Mouse (Mus musculus) bone marrow, adult 2 months (tissue): ENCODE measurements around the gene Phf23.

Source experiments
- CTCF ChIP-seq: fragments of 200-500 bp; IDR thresholded peaks from 2 replicates; pipeline ENCODE4 v1.5.1; 2011; ENCODE audit warnings: low read length, control low read depth; ENCODE audit not compliant: control insufficient read depth, insufficient read depth
- POLR2A ChIP-seq: fragments of 200-500 bp; IDR thresholded peaks from 2 replicates; pipeline ENCODE4 v1.6.1; 2011; ENCODE audit warnings: low read depth, mild to moderate bottlenecking, control low read depth, low read length, borderline replicate concordance; ENCODE audit not compliant: control insufficient read depth

DNA sequence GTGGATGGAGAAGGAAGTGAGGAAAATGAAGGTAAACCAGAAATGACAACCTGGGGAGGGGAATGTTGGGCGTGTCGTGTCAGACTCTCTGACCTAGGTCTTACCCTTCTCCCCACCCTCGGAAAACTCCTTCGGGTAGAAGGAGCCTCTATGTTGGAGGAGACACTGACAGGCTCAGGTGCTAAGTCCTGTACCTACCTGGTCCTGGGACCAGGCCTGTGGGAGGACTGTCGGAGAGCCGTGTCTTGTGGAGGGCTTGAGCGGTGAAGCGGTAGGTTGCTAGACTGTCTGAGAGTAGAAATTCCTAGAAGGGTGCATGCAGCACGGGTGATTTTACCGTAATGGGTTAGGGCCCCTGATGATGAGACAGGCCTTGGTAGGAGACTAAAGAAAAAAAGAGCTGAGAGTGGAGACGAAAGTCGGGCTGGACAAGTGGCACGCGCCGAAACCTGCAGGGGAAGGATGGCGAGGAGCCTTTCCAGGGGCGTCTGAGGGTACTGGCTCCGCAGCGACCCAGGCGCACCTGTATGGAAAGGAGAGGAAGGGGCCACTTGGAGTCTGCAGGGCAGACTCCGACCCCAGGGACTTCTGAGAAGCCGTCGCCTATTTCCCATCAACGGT is 30.8 kb upstream of the Phf23 start, which contains the start of gene Cldn7:
- TF ChIP-seq CTCF (no peak), POLR2A (no peak)
